Mouse (Mus musculus): Measurements from ENCODE around the gene Bcl11b. TPM values are rescaled to one million over a fixed set of nuclear protein-coding genes. Genes with fewer than 3 reads are reported as not detected.

The Bcl11b gene
- polyA plus RNA-seq, 1 experiment from 2014 or later, result 4.6 TPM

- ATAC-seq (ENCODE audit: low FRiP score, low TSS enrichment) (no peak), DNase-seq (ENCODE audit: low spot score) (no peak)
- Histone ChIP-seq H3K4me2 (replicated peaks; ENCODE audit: low read depth) (no peak overlapping the region), H3K36me3 (ENCODE audit: control insufficient read depth, insufficient read depth, low read length) (no peaks in the 10 kb centered on the region), H3K4me1 (replicated peaks; ENCODE audit: control insufficient read depth, insufficient read depth) (no peaks in the 10 kb centered on the region), H3K27ac (replicated peaks) (no peak overlapping the region), H3K27me3 (ENCODE audit: control insufficient read depth, insufficient read depth, low read length) (no peaks in the 10 kb centered on the region), H3K9ac (ENCODE audit: low read length) (no peak overlapping the region), H3K9me3 (ENCODE audit: control insufficient read depth, low read length) (no peaks in the 10 kb centered on the region), H3K4me3 (ENCODE audit: low read depth, low read length) (no peak overlapping the region)
- TF ChIP-seq EP300 (optimal IDR thresholded peaks at IDR 0.05), result no peak
- no peak for TF ChIP-seq CTCF (IDR thresholded peaks at IDR 0.05; ENCODE audit: low read depth)
- 47% methylated on average over 3 of the region's 3 CpGs for WGBS
These were observed 6.2 kb downstream of the Bcl11b start for GRCm38 (mm10) chr12:107997241-107997640.

DNA sequence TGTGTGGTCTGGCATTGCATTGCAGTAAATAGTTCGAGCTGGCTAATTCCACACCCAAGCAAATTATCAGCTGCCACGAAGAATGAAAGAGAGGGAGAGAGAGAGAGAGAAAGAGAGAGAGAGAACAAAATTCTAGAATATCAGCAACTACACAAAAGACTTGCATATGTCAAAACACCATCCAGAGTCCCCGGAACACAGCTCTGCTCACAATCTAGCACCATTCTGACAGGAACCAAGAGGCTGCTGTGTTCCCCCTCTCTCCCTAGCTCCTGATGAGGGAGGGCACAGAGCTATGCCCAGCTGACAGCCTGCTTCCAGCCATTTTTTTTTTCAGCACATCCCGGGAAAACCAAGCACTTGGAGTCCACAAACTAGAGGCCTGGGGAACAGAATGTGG lies 6.6 kb downstream of the Bcl11b start:
- Histone ChIP-seq H3K9me3 (ENCODE audit: control insufficient read depth, low read length) (no peaks in the 10 kb centered on the region), H3K4me2 (replicated peaks; ENCODE audit: low read depth) (no peak overlapping the region), H3K36me3 (ENCODE audit: control insufficient read depth, insufficient read depth, low read length) (no peaks in the 10 kb centered on the region), H3K4me1 (replicated peaks; ENCODE audit: control insufficient read depth, insufficient read depth) (no peaks in the 10 kb centered on the region), H3K9ac (ENCODE audit: low read length) (no peak overlapping the region), H3K4me3 (ENCODE audit: low read depth, low read length) (no peak overlapping the region), H3K27ac (replicated peaks) (no peak overlapping the region), H3K27me3 (ENCODE audit: control insufficient read depth, insufficient read depth, low read length) (no peaks in the 10 kb centered on the region)
- WGBS, result 41% methylated on average over 4 of the region's 4 CpGs
- ATAC-seq (ENCODE audit: low FRiP score, low TSS enrichment) (no peak), DNase-seq (ENCODE audit: low spot score) (no peak)
- no peak for TF ChIP-seq EP300 (optimal IDR thresholded peaks at IDR 0.05)
- TF ChIP-seq CTCF (IDR thresholded peaks at IDR 0.05; ENCODE audit: low read depth), result no peak

DNA sequence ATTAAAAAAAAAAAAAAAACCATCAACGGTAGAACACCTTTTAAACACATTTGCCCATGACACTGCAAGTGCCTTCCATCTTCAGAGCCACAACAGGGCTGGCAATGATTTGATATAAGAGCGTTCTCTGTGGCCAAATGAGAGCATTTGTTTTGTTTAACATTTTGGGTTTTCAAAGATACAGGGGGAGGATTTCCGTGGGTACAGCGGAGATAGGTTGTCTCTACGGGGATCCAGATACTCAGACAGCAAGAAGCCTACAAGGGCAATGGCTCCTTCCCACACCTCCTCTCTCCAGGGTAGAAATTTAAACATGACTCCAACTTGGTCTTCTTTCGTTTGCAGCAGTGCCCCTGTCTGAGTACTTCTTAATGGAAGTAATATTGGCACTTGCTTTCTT lies 7.2 kb downstream of the Bcl11b start:
- TF ChIP-seq EP300 (optimal IDR thresholded peaks at IDR 0.05) (no peak), CTCF (IDR thresholded peaks at IDR 0.05; ENCODE audit: low read depth) (no peak)
- Histone ChIP-seq H3K9ac (ENCODE audit: low read length) (no peak overlapping the region), H3K36me3 (ENCODE audit: control insufficient read depth, insufficient read depth, low read length) (no peaks in the 10 kb centered on the region), H3K27me3 (ENCODE audit: control insufficient read depth, insufficient read depth, low read length) (no peaks in the 10 kb centered on the region), H3K27ac (replicated peaks) (no peak overlapping the region), H3K4me3 (ENCODE audit: low read depth, low read length) (no peak overlapping the region), H3K4me1 (replicated peaks; ENCODE audit: control insufficient read depth, insufficient read depth) (no peaks in the 10 kb centered on the region), H3K4me2 (replicated peaks; ENCODE audit: low read depth) (no peak overlapping the region), H3K9me3 (ENCODE audit: control insufficient read depth, low read length) (no peaks in the 10 kb centered on the region)
- 68% methylated on average over 6 of the region's 6 CpGs for WGBS
- no peak for DNase-seq (ENCODE audit: low spot score)
- no peak for ATAC-seq (ENCODE audit: low FRiP score, low TSS enrichment)

- DNase-seq (ENCODE audit: low spot score), result no peak
- no peak for TF ChIP-seq CTCF (IDR thresholded peaks at IDR 0.05; ENCODE audit: low read depth)
- no peak for TF ChIP-seq EP300 (optimal IDR thresholded peaks at IDR 0.05)
- no peak overlapping the region for H3K4me2 ChIP-seq (replicated peaks; ENCODE audit: low read depth)
- no peaks in the 10 kb centered on the region for H3K4me1 ChIP-seq (replicated peaks; ENCODE audit: control insufficient read depth, insufficient read depth)
- no peak overlapping the region for H3K9ac ChIP-seq (ENCODE audit: low read length)
- no peaks in the 10 kb centered on the region for H3K9me3 ChIP-seq (ENCODE audit: control insufficient read depth, low read length)
- no peaks in the 10 kb centered on the region for H3K27me3 ChIP-seq (ENCODE audit: control insufficient read depth, insufficient read depth, low read length)
- WGBS, result 50% methylated on average over 4 of the region's 4 CpGs
- H3K27ac ChIP-seq (replicated peaks), result no peak overlapping the region
- H3K4me3 ChIP-seq (ENCODE audit: low read depth, low read length), result no peak overlapping the region
- ATAC-seq (ENCODE audit: low FRiP score, low TSS enrichment), result no peak
- H3K36me3 ChIP-seq (ENCODE audit: control insufficient read depth, insufficient read depth, low read length), result no peaks in the 10 kb centered on the region
These were observed 9.0 kb downstream of the Bcl11b start for GRCm38 (mm10) chr12:107994421-107994820.

DNA sequence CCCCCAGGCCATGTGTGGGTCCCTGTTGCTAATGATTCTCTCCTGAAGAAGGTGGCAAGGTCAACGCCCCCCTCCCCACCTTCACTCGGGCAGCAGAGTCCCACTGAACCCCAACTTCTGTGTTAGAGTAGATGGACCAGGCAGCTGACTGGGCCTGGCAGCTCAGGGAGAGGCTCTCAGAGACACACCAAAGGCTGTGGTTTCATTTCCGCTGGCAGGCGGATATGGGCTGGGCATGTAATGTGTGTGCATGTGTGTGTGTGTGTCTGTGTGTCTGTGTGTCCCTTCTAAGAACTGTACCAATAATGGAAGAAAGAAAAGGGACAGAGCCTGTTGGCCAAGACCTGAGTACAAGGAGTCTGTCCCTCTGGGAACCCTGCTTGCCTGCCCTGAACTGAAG lies 10.4 kb downstream of the Bcl11b start:
- no peaks in the 10 kb centered on the region for H3K4me1 ChIP-seq (replicated peaks; ENCODE audit: control insufficient read depth, insufficient read depth)
- TF ChIP-seq CTCF (IDR thresholded peaks at IDR 0.05; ENCODE audit: low read depth) (no peak), EP300 (optimal IDR thresholded peaks at IDR 0.05) (no peak)
- H3K27ac ChIP-seq (replicated peaks), result no peak overlapping the region
- no peaks in the 10 kb centered on the region for H3K36me3 ChIP-seq (ENCODE audit: control insufficient read depth, insufficient read depth, low read length)
- ATAC-seq (ENCODE audit: low FRiP score, low TSS enrichment) (no peak), DNase-seq (ENCODE audit: low spot score) (no peak)
- no peak overlapping the region for H3K4me3 ChIP-seq (ENCODE audit: low read depth, low read length)
- no peak overlapping the region for H3K4me2 ChIP-seq (replicated peaks; ENCODE audit: low read depth)
- WGBS, result 59% methylated on average over 4 of the region's 4 CpGs
- no peak overlapping the region for H3K9ac ChIP-seq (ENCODE audit: low read length)
- no peaks in the 10 kb centered on the region for H3K27me3 ChIP-seq (ENCODE audit: control insufficient read depth, insufficient read depth, low read length)
- no peaks in the 10 kb centered on the region for H3K9me3 ChIP-seq (ENCODE audit: control insufficient read depth, low read length)

- Histone ChIP-seq H3K27ac (replicated peaks) (no peak overlapping the region), H3K4me3 (ENCODE audit: low read depth, low read length) (no peak overlapping the region), H3K4me1 (replicated peaks; ENCODE audit: control insufficient read depth, insufficient read depth) (no peaks in the 10 kb centered on the region), H3K36me3 (ENCODE audit: control insufficient read depth, insufficient read depth, low read length) (no peaks in the 10 kb centered on the region), H3K27me3 (ENCODE audit: control insufficient read depth, insufficient read depth, low read length) (no peaks in the 10 kb centered on the region), H3K9me3 (ENCODE audit: control insufficient read depth, low read length) (no peaks in the 10 kb centered on the region), H3K9ac (ENCODE audit: low read length) (no peak overlapping the region), H3K4me2 (replicated peaks; ENCODE audit: low read depth) (no peak overlapping the region)
- WGBS, result 68% methylated on average over 11 of the region's 11 CpGs
- ATAC-seq (ENCODE audit: low FRiP score, low TSS enrichment), result no peak
- TF ChIP-seq CTCF (IDR thresholded peaks at IDR 0.05; ENCODE audit: low read depth), result no peak
- TF ChIP-seq EP300 (optimal IDR thresholded peaks at IDR 0.05), result no peak
- no peak for DNase-seq (ENCODE audit: low spot score)
These were observed 12.2 kb downstream of the Bcl11b start for GRCm38 (mm10) chr12:107991191-107991590.

Measured in stomach, postnatal 0 days (tissue).